Mouse (Mus musculus) megakaryocyte, embryonic 14.5 days (primary cell): ENCODE measurements around the gene Sorbs2.

ENCODE experiments used
- FLI1 ChIP-seq: IDR thresholded peaks from 2 replicates; pipeline ENCODE4 v1.6.1; 2012; ENCODE audit warnings: low read length, inconsistent platforms, mixed read lengths
- GATA1 ChIP-seq: IDR thresholded peaks from 3 replicates; pipeline ENCODE4 v1.6.1; 2012; ENCODE audit warnings: mixed read lengths, low read length, inconsistent platforms, borderline replicate concordance

DNA sequence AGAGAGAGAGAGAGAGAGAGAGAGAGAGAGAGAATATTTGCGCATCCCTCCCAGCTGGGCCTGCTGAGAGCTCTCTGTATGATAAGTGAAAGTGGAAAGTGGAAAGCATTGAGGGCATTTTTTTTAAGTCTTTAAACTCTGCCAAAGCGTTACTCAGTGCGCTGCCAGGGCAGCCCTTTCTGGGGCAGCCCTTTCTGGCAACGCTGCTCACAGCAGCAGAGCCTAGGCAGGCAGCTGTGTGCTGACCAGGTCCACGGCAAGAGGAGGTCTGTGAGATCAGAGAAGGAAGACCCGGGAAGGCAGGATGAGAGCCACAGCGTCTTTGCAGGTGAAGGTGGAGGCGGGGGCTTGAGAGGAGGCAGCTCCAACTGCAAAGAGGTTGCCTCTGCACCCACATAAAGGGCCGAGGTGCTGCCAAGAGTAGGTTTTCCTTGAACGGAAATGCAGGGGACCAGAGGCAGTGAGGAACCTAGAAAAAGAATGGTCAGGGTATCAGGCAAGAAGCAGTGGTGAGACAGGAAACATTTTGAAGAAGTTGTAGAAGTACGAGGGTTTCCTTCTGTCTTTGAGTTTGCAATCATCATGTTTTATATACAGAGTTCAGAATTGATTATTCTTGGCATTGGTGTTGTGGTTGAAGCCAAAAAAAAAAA, 256.2 kb downstream of the Sorbs2 start:
- TF ChIP-seq GATA1: no peak
- no peak for TF ChIP-seq FLI1
